Mouse (Mus musculus) lung, embryonic 16.5 days (tissue): ENCODE data around the gene Nrip2. TPM values are rescaled to one million over a fixed set of nuclear protein-coding genes. Genes with fewer than 3 reads are reported as not detected.

Experiments used
- ATAC-seq: fragments of 200-750 bp; cut with Nextera tagmentation; 2 replicates; pipeline ENCODE4 v1.8.0; 2017; ENCODE audit warnings: low read depth, mild to moderate bottlenecking, moderate library complexity
- H3K27ac ChIP-seq: fragments of 300-500 bp; sonication (generic); 2 replicates; pipeline ENCODE4 v1.5.1; 2014; ENCODE audit warnings: mild to moderate bottlenecking, control low read depth, low read length
- H3K27me3 ChIP-seq: fragments of 300-500 bp; sonication (generic); 2 replicates; pipeline ENCODE4 v1.6.1; 2014; ENCODE audit warnings: low read depth, low read length, mixed read lengths; ENCODE audit not compliant: control insufficient read depth, insufficient read depth
- H3K36me3 ChIP-seq: fragments of 300-500 bp; sonication (generic); 2 replicates; pipeline ENCODE4 v1.6.1; 2014; ENCODE audit warnings: low read length; ENCODE audit not compliant: control insufficient read depth, insufficient read depth
- H3K4me1 ChIP-seq: fragments of 300-500 bp; sonication (generic); replicated peaks from 2 replicates; pipeline ENCODE4 v1.6.1; 2014; ENCODE audit warnings: low read length, mixed read lengths; ENCODE audit not compliant: control insufficient read depth, insufficient read depth
- H3K4me2 ChIP-seq: fragments of 300-500 bp; sonication (generic); 2 replicates; pipeline ENCODE4 v1.6.1; 2014; ENCODE audit warnings: low read depth, low read length, control low read depth
- H3K4me3 ChIP-seq: fragments of 300-500 bp; sonication (generic); 2 replicates; pipeline ENCODE4 v1.5.1; 2014; ENCODE audit warnings: mild to moderate bottlenecking, low read length, control low read depth
- H3K9ac ChIP-seq: fragments of 300-500 bp; sonication (generic); 2 replicates; pipeline ENCODE4 v1.6.1; 2014; ENCODE audit warnings: low read length, control low read depth
- H3K9me3 ChIP-seq: fragments of 300-500 bp; sonication (generic); 2 replicates; pipeline ENCODE4 v1.6.1; 2016; ENCODE audit warnings: low read length; ENCODE audit not compliant: control insufficient read depth
- WGBS: fragments of 180-500 bp; shearing (Covaris S2); extraction: QIAGEN DNeasy Blood & Tissue Kit; methylation state at CpG from one replicate; pipeline ENCODE4 v1.1.7; 2014; 5-methylcytosine and 5-hydroxymethylcytosine counted together
- polyA plus RNA-seq: library from polyadenylated mRNA; unstranded; fragments of >200 nt; fragmentation: Nextera tagmentation; extraction: Ambion mirVana; gene quantifications from 2 replicates; pipeline ENCODE4 v1.2.1, GENCODE M21; 2015

The Nrip2 gene
- polyA plus RNA-seq, 1 experiment from 2014 or later: 3.5 TPM

- 89% methylated on average over 2 of the region's 2 CpGs for WGBS
- H3K36me3 ChIP-seq: peaks cover 53% of the 10 kb centered on the region
- no peaks in the 10 kb centered on the region; the same call in 1 of the 2 replicates for H3K4me1 ChIP-seq
- H3K9me3 ChIP-seq: no peaks in the 10 kb centered on the region
- H3K4me2 ChIP-seq: no peak overlapping the region
- no peak overlapping the region for H3K4me3 ChIP-seq
- no peak overlapping the region for H3K27ac ChIP-seq
- no peaks in the 10 kb centered on the region for H3K27me3 ChIP-seq
- no peak overlapping the region for H3K9ac ChIP-seq
- ATAC-seq: no peak
These were observed 30.2 kb downstream of the Nrip2 start for GRCm38 (mm10) chr6:128429300-128429699.

DNA sequence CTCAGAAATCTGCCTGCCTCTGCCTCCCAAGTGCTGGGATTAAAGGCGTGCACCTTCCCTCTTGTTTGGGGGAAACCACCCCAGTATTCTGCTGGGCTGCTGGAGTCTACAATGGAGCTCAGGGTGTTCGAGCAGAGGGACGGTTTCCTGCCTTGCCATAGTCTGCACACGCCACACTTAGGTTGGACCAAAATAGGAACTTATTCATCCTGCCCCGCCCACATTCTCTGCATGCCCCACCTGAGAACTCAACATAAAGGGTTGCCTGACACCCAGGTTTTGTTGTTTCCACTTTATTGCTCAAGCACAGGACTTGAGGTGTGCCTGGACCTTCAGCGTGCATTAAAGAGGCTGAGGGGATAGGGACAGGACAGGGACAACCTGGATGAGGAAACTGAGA lies 30.7 kb downstream of the Nrip2 start:
- Histone ChIP-seq H3K9me3 (no peaks in the 10 kb centered on the region), H3K27ac (no peak overlapping the region), H3K4me3 (no peak overlapping the region), H3K27me3 (no peaks in the 10 kb centered on the region), H3K4me1 (no peaks in the 10 kb centered on the region; the same call in 1 of the 2 replicates), H3K9ac (no peak overlapping the region), H3K4me2 (no peak overlapping the region), H3K36me3 (peaks cover 57% of the 10 kb centered on the region)
- no peak for ATAC-seq
- 77% methylated on average over 6 of the region's 6 CpGs for WGBS

- H3K9ac ChIP-seq: no peak overlapping the region
- peaks cover 18% of the 10 kb centered on the region for H3K4me1 ChIP-seq
- no peak for ATAC-seq
- H3K4me3 ChIP-seq: no peak overlapping the region
- H3K27me3 ChIP-seq: no peaks in the 10 kb centered on the region
- no peak overlapping the region for H3K27ac ChIP-seq
- H3K36me3 ChIP-seq: peaks cover 67% of the 10 kb centered on the region
- no peak overlapping the region for H3K4me2 ChIP-seq
- WGBS: 67% methylated on average over 13 of the region's 13 CpGs
- no peaks in the 10 kb centered on the region for H3K9me3 ChIP-seq
These were observed 33.3 kb downstream of the Nrip2 start for GRCm38 (mm10) chr6:128432356-128432915.

GRCm38 (mm10) chr6:128433566-128433965 lies 34.5 kb downstream of the Nrip2 start:
- H3K9me3 ChIP-seq: no peaks in the 10 kb centered on the region
- no peak for ATAC-seq
- H3K9ac ChIP-seq: no peak overlapping the region
- no peak overlapping the region for H3K27ac ChIP-seq
- peaks cover 61% of the 10 kb centered on the region for H3K36me3 ChIP-seq
- no peak overlapping the region for H3K4me2 ChIP-seq
- 87% methylated on average over 13 of the region's 13 CpGs for WGBS
- no peak overlapping the region for H3K4me3 ChIP-seq
- H3K4me1 ChIP-seq: peaks cover 18% of the 10 kb centered on the region
- H3K27me3 ChIP-seq: no peaks in the 10 kb centered on the region

DNA sequence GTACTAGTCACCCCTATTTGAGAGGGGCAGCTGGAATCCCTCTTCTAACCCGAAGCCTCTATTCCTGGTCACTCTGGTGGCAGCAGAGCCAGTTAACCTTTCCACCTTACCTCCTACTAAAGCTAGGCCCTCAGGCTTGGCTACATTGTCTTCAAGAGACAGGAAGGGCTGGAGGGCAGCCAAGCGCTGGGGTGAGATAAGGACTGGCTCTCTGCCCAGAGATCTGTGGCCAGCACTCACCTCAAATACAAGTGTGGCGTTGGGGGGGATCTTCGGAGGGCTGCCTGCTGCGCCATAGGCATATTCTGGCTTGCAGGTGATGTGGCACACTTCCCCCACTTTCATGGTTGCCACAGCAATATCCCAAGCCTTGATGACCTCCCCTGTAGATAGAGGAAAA lies 36.4 kb downstream of the Nrip2 start:
- no peak overlapping the region for H3K27ac ChIP-seq
- 31% methylated on average over 5 of the region's 5 CpGs for WGBS
- H3K4me2 ChIP-seq: no peak overlapping the region
- no peak for ATAC-seq
- no peak overlapping the region for H3K9ac ChIP-seq
- H3K9me3 ChIP-seq: no peaks in the 10 kb centered on the region
- H3K27me3 ChIP-seq: no peaks in the 10 kb centered on the region
- H3K36me3 ChIP-seq: peaks cover 48% of the 10 kb centered on the region
- no peak overlapping the region for H3K4me3 ChIP-seq
- peaks cover 23% of the 10 kb centered on the region for H3K4me1 ChIP-seq

DNA sequence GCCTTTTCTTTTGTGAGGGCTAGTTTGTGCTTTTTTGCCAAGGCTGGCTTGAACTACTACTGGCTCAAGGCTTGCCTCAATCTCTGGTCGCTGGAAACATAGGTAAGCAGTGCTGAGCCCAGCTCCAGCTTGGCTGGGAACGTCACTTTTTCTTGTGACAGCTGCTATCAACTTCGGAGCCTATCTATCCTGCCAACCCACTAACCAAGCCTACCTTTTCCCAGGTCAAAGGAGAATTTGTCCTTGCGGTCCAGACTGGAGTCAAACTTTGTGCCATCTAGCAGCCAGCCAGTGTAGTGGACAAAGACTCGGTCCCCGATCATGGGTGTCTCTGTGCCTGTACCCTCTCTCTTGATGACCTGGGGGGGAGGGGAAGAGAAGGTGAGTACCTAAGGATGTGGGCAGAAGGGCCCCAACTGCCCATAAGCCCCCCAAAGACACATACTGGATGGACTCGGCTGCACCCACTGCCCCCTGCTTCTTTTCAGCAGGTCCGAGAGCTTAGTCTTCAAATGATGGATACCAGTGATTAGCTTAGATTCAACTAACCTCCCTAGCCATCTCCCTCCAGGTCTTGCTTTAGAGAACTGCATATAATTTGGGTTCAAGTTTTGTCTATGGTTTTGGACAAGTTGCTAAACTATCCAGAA lies 37.4 kb downstream of the Nrip2 start:
- Histone ChIP-seq H3K36me3 (peaks cover 40% of the 10 kb centered on the region), H3K4me1 (peaks cover 23% of the 10 kb centered on the region), H3K4me3 (peak overlapping the region; percentile 99), H3K4me2 (peak overlapping the region; percentile 90), H3K9me3 (no peaks in the 10 kb centered on the region), H3K27me3 (no peaks in the 10 kb centered on the region), H3K27ac (no peak overlapping the region), H3K9ac (peak overlapping the region; percentile 91)
- 79% methylated on average over 8 of the region's 8 CpGs for WGBS
- no peak for ATAC-seq

GRCm38 (mm10) chr6:128437288-128437687 lies 38.2 kb downstream of the Nrip2 start:
- peaks cover 32% of the 10 kb centered on the region for H3K36me3 ChIP-seq
- no peak for ATAC-seq
- H3K27ac ChIP-seq: peak overlapping the region; percentile 98
- no peaks in the 10 kb centered on the region for H3K9me3 ChIP-seq
- peaks cover 23% of the 10 kb centered on the region for H3K4me1 ChIP-seq
- H3K9ac ChIP-seq: peak overlapping the region; percentile 91
- no peaks in the 10 kb centered on the region for H3K27me3 ChIP-seq
- H3K4me2 ChIP-seq: peak overlapping the region; percentile 90
- 2% methylated on average over 10 of the region's 10 CpGs for WGBS
- H3K4me3 ChIP-seq: peak overlapping the region; percentile 99

- Histone ChIP-seq H3K4me3 (peak overlapping the region; percentile 99), H3K9me3 (no peaks in the 10 kb centered on the region), H3K36me3 (peaks cover 29% of the 10 kb centered on the region), H3K4me1 (peaks cover 23% of the 10 kb centered on the region), H3K27me3 (no peaks in the 10 kb centered on the region), H3K4me2 (peak overlapping the region; percentile 90), H3K9ac (peak overlapping the region; percentile 91), H3K27ac (peak overlapping the region; percentile 98)
- WGBS: under 1% methylated on average over 52 of the region's 52 CpGs
- ATAC-seq: peak; percentile 83
These were observed 38.7 kb downstream of the Nrip2 start for GRCm38 (mm10) chr6:128437731-128438316.

GRCm38 (mm10) chr6:128438317-128438870 lies 39.3 kb downstream of the Nrip2 start, which contains the start of gene Fkbp4:
Gene Fkbp4, minus strand, starts transcription at chr6:128438677.
- under 1% methylated on average over 55 of the region's 67 CpGs for WGBS

More at GRCm38 (mm10) chr6:128438317-128438870, 39.3 kb downstream of the Nrip2 start, which contains the start of gene Fkbp4:
- Histone ChIP-seq H3K27me3 (no peaks in the 10 kb centered on the region), H3K9ac (peak within 1 kb of the TSS; percentile 91), H3K4me1 (peaks cover 23% of the 10 kb centered on the region), H3K27ac (peak within 1 kb of the TSS; percentile 98), H3K4me3 (peak within 1 kb of the TSS; percentile 99), H3K9me3 (no peaks in the 10 kb centered on the region), H3K36me3 (peaks cover 23% of the 10 kb centered on the region), H3K4me2 (peak within 1 kb of the TSS; percentile 90)
- peak; percentile 97 for ATAC-seq
